ENCODE assay signal across 14 mouse cellular contexts in the genomic region with DNA sequence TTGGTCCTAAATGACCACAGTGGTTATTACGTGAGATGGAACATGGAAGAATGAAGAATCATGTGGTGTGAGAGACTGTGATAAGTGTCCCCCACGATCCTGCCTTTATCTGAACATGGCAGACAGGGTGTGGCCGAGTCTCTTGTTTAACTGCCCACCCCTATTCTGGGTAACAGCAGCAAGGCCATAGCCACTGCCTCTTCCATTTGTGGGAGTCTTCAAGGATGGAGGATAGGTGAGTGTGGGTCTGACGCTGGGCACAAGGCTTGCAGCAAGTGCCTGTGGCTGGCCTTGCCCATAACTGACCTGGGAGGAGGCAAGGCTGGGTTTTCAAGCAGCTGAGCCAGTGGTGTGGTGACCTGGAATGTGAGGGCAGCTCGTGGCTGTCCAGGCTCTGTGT. TPM values are rescaled to one million over a fixed set of nuclear protein-coding genes. Genes with fewer than 3 reads are reported as not detected.
DNase-seq lines count a peak whose midpoint lies in the region; ATAC-seq and TF ChIP-seq lines count a peak whose summit lies in the region.
"Had no signal": no experiment of that assay in that cellular context is flagged by ENCODE, and none has a peak within 500 bp of the region (broad histone marks: within the 10 kb centered on the region; RNA-seq: fewer than 3 reads in every experiment).

No protein-coding gene starts in this region.

- H3K9me3 ChIP-seq in lung, embryonic 14.5 days (ENCODE audit: low read depth, low read length), result no peaks in the 10 kb centered on the region
- H3K9me3 ChIP-seq: heart, embryonic 15.5 days had no signal

- no peak overlapping the region for H3K27ac ChIP-seq in lung, embryonic 14.5 days (ENCODE audit: low read depth)
- H3K27ac ChIP-seq in olfactory bulb, adult 2 months (ENCODE audit: insufficient read depth, low read depth, low read length), result peak overlapping the region; percentile 76
- no peak overlapping the region for H3K27ac ChIP-seq in thymus, adult 2 months (ENCODE audit: control insufficient read depth, insufficient read depth, low read length)
- H3K27ac ChIP-seq: heart, embryonic 15.5 days had no signal

- peak overlapping the region; percentile 8; the same call in 1 of the 2 replicates for H3K4me3 ChIP-seq in lung, embryonic 14.5 days (ENCODE audit: low read depth, low read length)
- no peak overlapping the region for H3K4me3 ChIP-seq in olfactory bulb, adult 2 months (ENCODE audit: insufficient read depth, low read depth, low read length)
- H3K4me3 ChIP-seq in thymus, adult 2 months (ENCODE audit: control insufficient read depth, insufficient read depth, low read length), result no peak overlapping the region
- H3K4me3 ChIP-seq: heart, embryonic 15.5 days had no signal

- H3K27me3 ChIP-seq in lung, embryonic 14.5 days (ENCODE audit: insufficient read depth, low read length), result no peaks in the 10 kb centered on the region
- no peaks in the 10 kb centered on the region for H3K27me3 ChIP-seq in thymus, adult 2 months (ENCODE audit: control insufficient read depth, insufficient read depth, low read length)

- ATAC-seq in lung, embryonic 14.5 days (ENCODE audit: insufficient read depth), result peak; percentile 31; the same call in 1 of the 2 replicates
- ATAC-seq in erythroblast, adult 5-6 weeks (replicated peaks; ENCODE audit: low FRiP score, poor library complexity, severe bottlenecking), result peak; percentile 73
- ATAC-seq: forebrain, embryonic 14.5 days; lung, postnatal 0 days had no signal

- TF ChIP-seq CTCF in lung, embryonic 14.5 days (IDR thresholded peaks at IDR 0.05; ENCODE audit: low read depth), result no peak
- TF ChIP-seq CTCF in olfactory bulb, adult 2 months (IDR thresholded peaks at IDR 0.05; ENCODE audit: insufficient read depth, low read depth, low read length), result no peak
- no peak for TF ChIP-seq CTCF in thymus, adult 2 months (IDR thresholded peaks at IDR 0.05; ENCODE audit: borderline replicate concordance, control insufficient read depth, extremely low read depth, insufficient read depth, low read length, poor library complexity)

- no peak for DNase-seq in lung, embryonic 14.5 days
- no peak for DNase-seq in lung, postnatal 25 days (ENCODE audit: low spot score)
- peak; percentile 90 for DNase-seq in c-Kit-negative CD71-positive TER-119-positive erythroid progenitor cells, embryonic 14.5 days (ENCODE audit: low read depth, low spot score)
- DNase-seq in right cerebral cortex, postnatal 25 days, result no peak
- no peak for DNase-seq in thymus, adult 2 months
- DNase-seq: adrenal gland, postnatal 10 days; cerebellum, postnatal 36 days; kidney, adult 9 months; thymus, postnatal 25 days had no signal

- H3K36me3 ChIP-seq in lung, embryonic 14.5 days (ENCODE audit: insufficient read depth), result no peaks in the 10 kb centered on the region
- H3K36me3 ChIP-seq in thymus, adult 2 months (ENCODE audit: control insufficient read depth, insufficient read depth, low read length), result no peaks in the 10 kb centered on the region
- H3K36me3 ChIP-seq: heart, embryonic 15.5 days had no signal

- H3K9ac ChIP-seq in lung, embryonic 14.5 days, result peak overlapping the region; percentile 23; the same call in 1 of the 2 replicates
- H3K9ac ChIP-seq: heart, embryonic 15.5 days had no signal

- no peaks in the 10 kb centered on the region for H3K4me1 ChIP-seq in lung, embryonic 14.5 days (ENCODE audit: insufficient read depth)
- H3K4me1 ChIP-seq in olfactory bulb, adult 2 months (ENCODE audit: control insufficient read depth, insufficient read depth, low read length), result peaks cover 48% of the 10 kb centered on the region
- H3K4me1 ChIP-seq in thymus, adult 2 months (replicated peaks; ENCODE audit: control insufficient read depth, insufficient read depth, low read length), result no peaks in the 10 kb centered on the region
- H3K4me1 ChIP-seq: heart, embryonic 15.5 days had no signal

- no peak overlapping the region; the same call in 1 of the 2 replicates for H3K4me2 ChIP-seq in lung, embryonic 14.5 days
- H3K4me2 ChIP-seq: heart, embryonic 15.5 days had no signal

- WGBS in lung, embryonic 14.5 days, result 62% methylated on average over 5 of the region's 5 CpGs
- WGBS in olfactory bulb, adult 2 months, result 70% methylated on average over 5 of the region's 5 CpGs
- 74% methylated on average over 5 of the region's 5 CpGs for WGBS in thymus, adult 2 months

- TF ChIP-seq POLR2A in olfactory bulb, adult 2 months (IDR thresholded peaks at IDR 0.05; ENCODE audit: insufficient read depth, low read depth, low read length), result no peak
- no peak for TF ChIP-seq POLR2A in thymus, adult 2 months (IDR thresholded peaks at IDR 0.05; ENCODE audit: control insufficient read depth, extremely low read depth, insufficient read depth, low read length, poor library complexity)

RNA-seq across cellular contexts. Expression of gene Add2, which starts 49.4 kb away (rescaled TPM):
- 1.6 and 2.2 TPM in 2 replicates for polyA plus RNA-seq in lung, embryonic 14.5 days (2014; fragmentation: Nextera tagmentation; extraction: Ambion mirVana)
- total RNA-seq in erythroblast, adult 5-6 weeks (2015; ENCODE audit: low replicate concordance), result 126 and 151 TPM in 2 replicates
- 256 and 310 TPM in 2 replicates for total RNA-seq in erythroblast, adult 5-6 weeks (2017; ENCODE audit: low replicate concordance)
- polyA plus RNA-seq in olfactory bulb, adult 2 months (2012; ENCODE audit: insufficient read depth, insufficient read length, low replicate concordance, missing spikeins), result 39.6 TPM in 1 of 2 replicates, not detected in the other
- polyA plus RNA-seq in thymus, adult 2 months (2012; rRNA removed), result 0.08 and 0.31 TPM in 2 replicates

Comparison
In these comparisons a context has a peak if more than half of its experiments do, and no peak if none do; other contexts are left out.
1. RNA of gene Add2, which starts 49.4 kb away (polyA plus RNA-seq): 39.6 TPM in olfactory bulb, adult 2 months; 1.6 to 2.2 TPM in lung, embryonic 14.5 days and 0.08 to 0.31 TPM in thymus, adult 2 months; every median in the first group is over 10 times any median in the second.